13 mouse cellular contexts compared by ENCODE assay signal in the genomic region with DNA sequence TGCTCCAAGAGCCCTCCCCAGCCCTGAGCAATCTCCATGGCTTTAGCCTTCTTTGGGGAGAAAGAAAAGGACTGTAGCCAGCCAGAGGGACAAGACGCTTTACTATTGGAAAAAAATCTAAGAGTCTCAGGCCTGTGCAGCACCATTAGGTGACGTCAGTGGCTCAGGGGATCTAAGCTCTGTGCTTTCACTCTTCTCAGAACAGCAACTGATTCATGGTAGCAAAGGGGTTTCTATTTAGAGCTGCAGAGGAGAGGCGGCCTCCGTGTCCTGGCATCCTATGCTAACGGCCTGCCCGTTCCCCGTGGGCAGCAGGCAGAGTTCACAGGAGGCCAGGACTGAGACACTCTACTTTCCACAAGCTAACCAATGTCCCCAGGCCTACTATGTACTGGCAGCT.
A peak's percentile ranks its signal among the peaks of the same experiment; 100 is the strongest.
DNase-seq lines count a peak whose midpoint lies in the region; ATAC-seq and TF ChIP-seq lines count a peak whose summit lies in the region.
"Had no signal": no experiment of that assay in that cellular context is flagged by ENCODE, and none has a peak within 500 bp of the region (broad histone marks: within the 10 kb centered on the region; RNA-seq: fewer than 3 reads in every experiment).

No protein-coding gene starts in this region.

- TF ChIP-seq RAD21 in CH12.LX (IDR thresholded peaks at IDR 0.05; ENCODE audit: low read depth, low read length), result no peak

- H3K4me3 ChIP-seq in embryonic facial prominence, embryonic 14.5 days (ENCODE audit: low read depth, low read length), result no peak overlapping the region
- no peak overlapping the region for H3K4me3 ChIP-seq in embryonic facial prominence, embryonic 10.5 days
- H3K4me3 ChIP-seq in heart, embryonic 11.5 days (ENCODE audit: low read depth, low read length), result no peak overlapping the region
- no peak overlapping the region for H3K4me3 ChIP-seq in CH12.LX (replicated peaks in 1 of 3; ENCODE audit: low read depth in 2 of 3, low read length in 2 of 3, poor library complexity in 1 of 3)
- no peak overlapping the region for H3K4me3 ChIP-seq in heart, embryonic 16.5 days (ENCODE audit: low read length)
- H3K4me3 ChIP-seq: liver, embryonic 15.5 days had no signal

- WGBS in embryonic facial prominence, embryonic 14.5 days, result 83% methylated on average over 7 of the region's 7 CpGs
- WGBS in embryonic facial prominence, embryonic 10.5 days, result 87% methylated on average over 7 of the region's 7 CpGs
- WGBS in heart, embryonic 11.5 days (ENCODE audit: insufficient replicate concordance), result 69% methylated on average over 7 of the region's 7 CpGs
- 53% methylated on average over 7 of the region's 7 CpGs for WGBS in heart, embryonic 16.5 days

- in situ Hi-C loops in CH12.LX (cut with MboI; ENCODE audit: low pct_ligation_motif_present, low pct_unique_long_range_greater_than_20kb, low sequenced_read_pairs), result no loop called here

- no peak overlapping the region for H3K9ac ChIP-seq in embryonic facial prominence, embryonic 14.5 days (ENCODE audit: low read depth, low read length)
- H3K9ac ChIP-seq in heart, embryonic 11.5 days (ENCODE audit: low read depth, low read length), result no peak overlapping the region
- 0 out of 2 replicates have a peak overlapping the region, but pooled peaks have one; percentile 3 for H3K9ac ChIP-seq in CH12.LX (ENCODE audit: insufficient read depth, low read depth)
- H3K9ac ChIP-seq in heart, embryonic 16.5 days (ENCODE audit: low read length), result no peak overlapping the region
- H3K9ac ChIP-seq: liver, embryonic 15.5 days had no signal

- no peak for TF ChIP-seq EP300 in CH12.LX (IDR thresholded peaks at IDR 0.05; ENCODE audit: low read length)

- no peak for TF ChIP-seq POLR2A in CH12.LX (IDR thresholded peaks at IDR 0.05; ENCODE audit: low read depth, low read length)

- H3K27ac ChIP-seq in embryonic facial prominence, embryonic 14.5 days (replicated peaks; ENCODE audit: low read depth, low read length), result no peak overlapping the region
- H3K27ac ChIP-seq in embryonic facial prominence, embryonic 10.5 days (replicated peaks), result no peak overlapping the region
- no peak overlapping the region for H3K27ac ChIP-seq in heart, embryonic 11.5 days (ENCODE audit: low read depth, low read length)
- H3K27ac ChIP-seq in CH12.LX (ENCODE audit: insufficient read depth, low read depth), result peak overlapping the region; percentile 40; the same call in 1 of the 2 replicates
- 0 out of 2 replicates have a peak overlapping the region, but pooled peaks have one; percentile 27 for H3K27ac ChIP-seq in heart, embryonic 16.5 days (ENCODE audit: low read length)
- H3K27ac ChIP-seq: liver, embryonic 15.5 days had no signal

- H3K27me3 ChIP-seq in embryonic facial prominence, embryonic 14.5 days (replicated peaks; ENCODE audit: control insufficient read depth, insufficient read depth, low read length), result no peaks in the 10 kb centered on the region
- no peaks in the 10 kb centered on the region for H3K27me3 ChIP-seq in embryonic facial prominence, embryonic 10.5 days (replicated peaks; ENCODE audit: low read depth, poor library complexity, severe bottlenecking)
- no peaks in the 10 kb centered on the region for H3K27me3 ChIP-seq in heart, embryonic 11.5 days (ENCODE audit: control insufficient read depth, insufficient read depth, low read length)
- H3K27me3 ChIP-seq in CH12.LX (replicated peaks), result no peaks in the 10 kb centered on the region
- no peaks in the 10 kb centered on the region for H3K27me3 ChIP-seq in heart, embryonic 16.5 days (ENCODE audit: control insufficient read depth, insufficient read depth, low read length)
- H3K27me3 ChIP-seq: liver, embryonic 15.5 days; Patski had no signal

- no peaks in the 10 kb centered on the region for H3K79me2 ChIP-seq in CH12.LX (replicated peaks; ENCODE audit: control insufficient read depth, extremely low read depth, insufficient read depth, poor library complexity, severe bottlenecking)

- no peaks in the 10 kb centered on the region for H3K36me3 ChIP-seq in embryonic facial prominence, embryonic 14.5 days (ENCODE audit: control insufficient read depth, insufficient read depth, low read length)
- H3K36me3 ChIP-seq in embryonic facial prominence, embryonic 10.5 days (replicated peaks), result no peaks in the 10 kb centered on the region
- no peaks in the 10 kb centered on the region for H3K36me3 ChIP-seq in heart, embryonic 11.5 days (ENCODE audit: control insufficient read depth, insufficient read depth, low read length)
- H3K36me3 ChIP-seq in CH12.LX (replicated peaks in 1 of 2; ENCODE audit: control insufficient read depth in 1 of 2, insufficient read depth in 1 of 2, low read length in 1 of 2), result no peaks in the 10 kb centered on the region
- H3K36me3 ChIP-seq in heart, embryonic 16.5 days (ENCODE audit: control insufficient read depth, insufficient read depth), result no peaks in the 10 kb centered on the region
- H3K36me3 ChIP-seq: liver, embryonic 15.5 days had no signal

- H3K4me1 ChIP-seq in embryonic facial prominence, embryonic 14.5 days (ENCODE audit: control insufficient read depth, insufficient read depth, low read length), result no peaks in the 10 kb centered on the region
- H3K4me1 ChIP-seq in embryonic facial prominence, embryonic 10.5 days, result no peaks in the 10 kb centered on the region
- H3K4me1 ChIP-seq in heart, embryonic 11.5 days (ENCODE audit: control insufficient read depth, insufficient read depth, low read length), result no peaks in the 10 kb centered on the region
- H3K4me1 ChIP-seq in CH12.LX (ENCODE audit: control insufficient read depth in 1 of 2, insufficient read depth in 2 of 2), result peaks cover 22 to 74% of the 10 kb centered on the region in 2 experiments
- peaks cover 4% of the 10 kb centered on the region; the same call in 1 of the 2 replicates for H3K4me1 ChIP-seq in heart, embryonic 16.5 days (ENCODE audit: control insufficient read depth, insufficient read depth, low read length)
- H3K4me1 ChIP-seq: liver, embryonic 15.5 days had no signal

- peak; percentile 21 for DNase-seq in embryonic facial prominence, embryonic 14.5 days (ENCODE audit: low spot score)
- DNase-seq in embryonic facial prominence, embryonic 10.5 days (ENCODE audit: low spot score), result no peak
- DNase-seq in heart, adult 8-10 months (ENCODE audit: low spot score), result peak; percentile 41
- DNase-seq in CH12.LX (ENCODE audit: extremely low read depth), result no peak
- no peak for DNase-seq in kidney, adult 8-10 months
- no peak for DNase-seq in cerebellum, adult 11 months
- DNase-seq: cerebellum, adult 8-10 months; lung, postnatal 14 days had no signal

- H3K4me2 ChIP-seq in embryonic facial prominence, embryonic 14.5 days (ENCODE audit: low read depth, low read length), result no peak overlapping the region
- no peak overlapping the region for H3K4me2 ChIP-seq in heart, embryonic 11.5 days
- H3K4me2 ChIP-seq in CH12.LX (ENCODE audit: insufficient read depth, low read depth, poor library complexity, severe bottlenecking), result peak overlapping the region; percentile 16; the same call in 1 of the 2 replicates
- no peak overlapping the region for H3K4me2 ChIP-seq in heart, embryonic 16.5 days (ENCODE audit: low read depth, low read length)
- H3K4me2 ChIP-seq: liver, embryonic 15.5 days had no signal

- TF ChIP-seq CTCF in CH12.LX (conservative IDR thresholded peaks at IDR 0.05 in 1 of 2, IDR thresholded peaks at IDR 0.05 in 1 of 2; ENCODE audit: low read depth in 2 of 2, low read length in 2 of 2), result no peak

- H3K9me3 ChIP-seq in embryonic facial prominence, embryonic 14.5 days (ENCODE audit: control insufficient read depth, low read length), result no peaks in the 10 kb centered on the region
- H3K9me3 ChIP-seq in embryonic facial prominence, embryonic 10.5 days, result no peaks in the 10 kb centered on the region
- no peaks in the 10 kb centered on the region for H3K9me3 ChIP-seq in heart, embryonic 11.5 days (replicated peaks; ENCODE audit: control insufficient read depth, low read length)
- no peaks in the 10 kb centered on the region for H3K9me3 ChIP-seq in CH12.LX (replicated peaks; ENCODE audit: low read length)
- no peaks in the 10 kb centered on the region for H3K9me3 ChIP-seq in heart, embryonic 16.5 days (replicated peaks; ENCODE audit: control insufficient read depth, low read length)
- H3K9me3 ChIP-seq: liver, embryonic 15.5 days had no signal

- ATAC-seq in embryonic facial prominence, embryonic 14.5 days (ENCODE audit: low read depth), result 0 out of 2 replicates have a peak, but pooled peaks have one; percentile 22
- no peak for ATAC-seq in heart, embryonic 11.5 days (replicated peaks; ENCODE audit: insufficient number of reproducible peaks, low FRiP score, low TSS enrichment)
- ATAC-seq in heart, embryonic 16.5 days (replicated peaks; ENCODE audit: extremely low read depth, insufficient read depth, low FRiP score), result 0 out of 2 replicates have a peak, but pooled peaks have one; percentile 18
- ATAC-seq: inflammation-experienced regulatory T-cells, adult 6 months; Patski had no signal

- dilution Hi-C loops in CH12.LX (cut with MboI; ENCODE audit: extremely low pct_ligation_motif_present, extremely low pct_unique_long_range_greater_than_20kb, low sequenced_read_pairs), result no loop called here

TF ChIP-seq in CH12.LX, 34 proteins besides CTCF, POLR2A, EP300 and RAD21:
- TF ChIP-seq SIN3A (IDR thresholded peaks at IDR 0.05; ENCODE audit: low read length), result no peak
- no peak for TF ChIP-seq IRF4 (IDR thresholded peaks at IDR 0.05; ENCODE audit: low read depth, low read length)
- TF ChIP-seq TBP (conservative IDR thresholded peaks at IDR 0.05; ENCODE audit: low read depth, low read length), result no peak
- TF ChIP-seq MEF2A (IDR thresholded peaks at IDR 0.05; ENCODE audit: borderline replicate concordance, low read depth, low read length), result no peak
- TF ChIP-seq MAX (IDR thresholded peaks at IDR 0.05; ENCODE audit: low read length), result no peak
- no peak for TF ChIP-seq ETS1 (conservative IDR thresholded peaks at IDR 0.05; ENCODE audit: low read depth, low read length)
- no peak for TF ChIP-seq CHD1 (IDR thresholded peaks at IDR 0.05; ENCODE audit: low read depth, low read length)
- no peak for TF ChIP-seq BHLHE40 (IDR thresholded peaks at IDR 0.05; ENCODE audit: low read depth, low read length)
- TF ChIP-seq ZNF384 (IDR thresholded peaks at IDR 0.05; ENCODE audit: low read depth, low read length), result no peak
- no peak for TF ChIP-seq CHD2 (IDR thresholded peaks at IDR 0.05; ENCODE audit: low read length)
- no peak for TF ChIP-seq RCOR1 (conservative IDR thresholded peaks at IDR 0.05; ENCODE audit: low read depth, low read length)
- no peak for TF ChIP-seq JUND (conservative IDR thresholded peaks at IDR 0.05; ENCODE audit: low read depth, low read length)
- no peak for TF ChIP-seq MXI1 (IDR thresholded peaks at IDR 0.05; ENCODE audit: low read depth, low read length)
- TF ChIP-seq NELFE (IDR thresholded peaks at IDR 0.05; ENCODE audit: low read depth, low read length), result no peak
- no peak for TF ChIP-seq ELF1 (IDR thresholded peaks at IDR 0.05; ENCODE audit: low read depth, low read length)
- no peak for TF ChIP-seq KAT2A (IDR thresholded peaks at IDR 0.05; ENCODE audit: insufficient replicate concordance, low read length)
- TF ChIP-seq USF1 (IDR thresholded peaks at IDR 0.05; ENCODE audit: low read depth, low read length), result no peak
- no peak for TF ChIP-seq HCFC1 (IDR thresholded peaks at IDR 0.05; ENCODE audit: low read depth, low read length)

Comparison
In these comparisons a context has a peak if more than half of its experiments do, and no peak if none do; other contexts are left out.
1. DNase-seq: peak in embryonic facial prominence, embryonic 14.5 days (single experiment) and heart, adult 8-10 months (single experiment); none in embryonic facial prominence, embryonic 10.5 days (single experiment), CH12.LX (single experiment), kidney, adult 8-10 months (0 of 2) and cerebellum, adult 11 months (single experiment).
2. H3K27ac ChIP-seq: peak in CH12.LX (single experiment) and heart, embryonic 16.5 days (single experiment); none in embryonic facial prominence, embryonic 14.5 days (single experiment), embryonic facial prominence, embryonic 10.5 days (single experiment) and heart, embryonic 11.5 days (single experiment).